Mouse (Mus musculus): ENCODE measurements at regions not wholly inside any gene's neighbourhood (a gene's known extent, or its start where the extent isn't known, plus 50 kb on each side); places are given as distances from the start of the nearest gene placed in this dataset.

- Histone ChIP-seq H3K27me3 (ENCODE audit: insufficient read depth, low read length) (no peaks in the 10 kb centered on the region), H3K4me3 (replicated peaks; ENCODE audit: low read depth, low read length) (no peak overlapping the region), H3K4me2 (ENCODE audit: low read length) (no peak overlapping the region), H3K9ac (ENCODE audit: low read depth, low read length) (no peak overlapping the region), H3K27ac (no peak overlapping the region), H3K36me3 (ENCODE audit: insufficient read depth, low read length) (no peaks in the 10 kb centered on the region), H3K9me3 (replicated peaks; ENCODE audit: low read length) (no peaks in the 10 kb centered on the region), H3K4me1 (replicated peaks; ENCODE audit: insufficient read depth, low read length) (no peaks in the 10 kb centered on the region)
- no peak for TF ChIP-seq CTCF (IDR thresholded peaks at IDR 0.05; ENCODE audit: low read depth)
- no peak for ATAC-seq (replicated peaks; ENCODE audit: low FRiP score, low read depth)
- 36% methylated on average over 2 of the region's 2 CpGs for WGBS
- peak; percentile 1 for DNase-seq (ENCODE audit: low spot score)
Observed at GRCm38 (mm10) chr3:110582766-110583165, 332.0 kb upstream of the Prmt6 start.

GRCm38 (mm10) chr3:110579261-110579660 is 328.5 kb upstream of the Prmt6 start:
- no peak for DNase-seq (ENCODE audit: low spot score)
- no peak for TF ChIP-seq CTCF (IDR thresholded peaks at IDR 0.05; ENCODE audit: low read depth)
- ATAC-seq (replicated peaks; ENCODE audit: low FRiP score, low read depth): no peak
- Histone ChIP-seq H3K4me3 (replicated peaks; ENCODE audit: low read depth, low read length) (no peak overlapping the region), H3K4me2 (ENCODE audit: low read length) (no peak overlapping the region), H3K9me3 (replicated peaks; ENCODE audit: low read length) (no peaks in the 10 kb centered on the region), H3K9ac (ENCODE audit: low read depth, low read length) (no peak overlapping the region), H3K27me3 (ENCODE audit: insufficient read depth, low read length) (no peaks in the 10 kb centered on the region), H3K27ac (no peak overlapping the region), H3K4me1 (replicated peaks; ENCODE audit: insufficient read depth, low read length) (no peaks in the 10 kb centered on the region), H3K36me3 (ENCODE audit: insufficient read depth, low read length) (no peaks in the 10 kb centered on the region)
- WGBS: 66% methylated on average over 1 of the region's 1 CpGs

GRCm38 (mm10) chr3:110567187-110567586 is 316.4 kb upstream of the Prmt6 start:
- no peak overlapping the region for H3K4me3 ChIP-seq (replicated peaks; ENCODE audit: low read depth, low read length)
- no peak overlapping the region for H3K27ac ChIP-seq
- no peaks in the 10 kb centered on the region for H3K36me3 ChIP-seq (ENCODE audit: insufficient read depth, low read length)
- ATAC-seq (replicated peaks; ENCODE audit: low FRiP score, low read depth): no peak
- TF ChIP-seq CTCF (IDR thresholded peaks at IDR 0.05; ENCODE audit: low read depth): no peak
- H3K27me3 ChIP-seq (ENCODE audit: insufficient read depth, low read length): no peaks in the 10 kb centered on the region
- no peaks in the 10 kb centered on the region for H3K4me1 ChIP-seq (replicated peaks; ENCODE audit: insufficient read depth, low read length)
- no peaks in the 10 kb centered on the region for H3K9me3 ChIP-seq (replicated peaks; ENCODE audit: low read length)
- H3K4me2 ChIP-seq (ENCODE audit: low read length): no peak overlapping the region
- H3K9ac ChIP-seq (ENCODE audit: low read depth, low read length): no peak overlapping the region
- DNase-seq (ENCODE audit: low spot score): no peak
- 80% methylated on average over 4 of the region's 4 CpGs for WGBS

- Histone ChIP-seq H3K4me3 (replicated peaks; ENCODE audit: low read depth, low read length) (no peak overlapping the region), H3K36me3 (ENCODE audit: insufficient read depth, low read length) (no peaks in the 10 kb centered on the region), H3K9ac (ENCODE audit: low read depth, low read length) (no peak overlapping the region), H3K27ac (no peak overlapping the region), H3K4me1 (replicated peaks; ENCODE audit: insufficient read depth, low read length) (no peaks in the 10 kb centered on the region), H3K4me2 (ENCODE audit: low read length) (no peak overlapping the region), H3K27me3 (ENCODE audit: insufficient read depth, low read length) (no peaks in the 10 kb centered on the region), H3K9me3 (replicated peaks; ENCODE audit: low read length) (no peaks in the 10 kb centered on the region)
- TF ChIP-seq CTCF (IDR thresholded peaks at IDR 0.05; ENCODE audit: low read depth): no peak
- 89% methylated on average over 4 of the region's 4 CpGs for WGBS
- DNase-seq (ENCODE audit: low spot score) (no peak), ATAC-seq (replicated peaks; ENCODE audit: low FRiP score, low read depth) (no peak)
Observed at GRCm38 (mm10) chr3:110547326-110547725, 296.5 kb upstream of the Prmt6 start.

GRCm38 (mm10) chr3:110538275-110538674 is 287.5 kb upstream of the Prmt6 start:
- no peak for DNase-seq (ENCODE audit: low spot score)
- Histone ChIP-seq H3K4me1 (replicated peaks; ENCODE audit: insufficient read depth, low read length) (no peaks in the 10 kb centered on the region), H3K9ac (ENCODE audit: low read depth, low read length) (no peak overlapping the region), H3K27me3 (ENCODE audit: insufficient read depth, low read length) (no peaks in the 10 kb centered on the region), H3K4me3 (replicated peaks; ENCODE audit: low read depth, low read length) (no peak overlapping the region), H3K4me2 (ENCODE audit: low read length) (no peak overlapping the region), H3K36me3 (ENCODE audit: insufficient read depth, low read length) (no peaks in the 10 kb centered on the region), H3K9me3 (replicated peaks; ENCODE audit: low read length) (no peaks in the 10 kb centered on the region), H3K27ac (no peak overlapping the region)
- no peak for ATAC-seq (replicated peaks; ENCODE audit: low FRiP score, low read depth)
- WGBS: 46% methylated on average over 2 of the region's 2 CpGs
- TF ChIP-seq CTCF (IDR thresholded peaks at IDR 0.05; ENCODE audit: low read depth): no peak

Measured in kidney, postnatal 0 days (tissue).